Comparison of ENCODE assay signal across 7 mouse cellular contexts in the genomic region with DNA sequence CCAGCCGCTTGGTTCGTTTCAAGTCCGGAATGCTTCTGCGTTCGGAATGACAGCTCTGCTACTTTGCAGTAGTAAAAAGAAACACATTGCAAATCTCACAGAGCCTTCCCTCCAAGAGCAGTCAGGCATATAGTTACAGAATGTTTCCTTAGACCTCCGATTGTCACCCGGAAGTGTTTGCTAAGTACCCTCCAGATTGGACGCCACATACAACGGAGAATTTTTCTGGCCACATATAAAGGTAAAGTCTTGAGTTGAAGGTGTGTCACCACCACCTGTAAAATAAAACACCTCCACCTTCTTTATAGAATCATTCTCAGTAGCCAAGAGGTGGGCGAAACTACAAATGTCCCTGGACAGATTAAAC. TPM values are rescaled to one million over a fixed set of nuclear protein-coding genes. Genes with fewer than 3 reads are reported as not detected.
A peak's percentile ranks its signal among the peaks of the same experiment; 100 is the strongest.
DNase-seq lines count a peak whose midpoint lies in the region; ATAC-seq and TF ChIP-seq lines count a peak whose summit lies in the region.

No protein-coding gene starts in this region.

- peaks cover 11% of the 10 kb centered on the region; the same call in 1 of the 2 replicates for H3K4me1 ChIP-seq in spleen, adult 2 months (ENCODE audit: control insufficient read depth, insufficient read depth, insufficient read length)
- H3K4me1 ChIP-seq in forebrain, embryonic 11.5 days (replicated peaks; ENCODE audit: control insufficient read depth, insufficient read depth, low read length), result peaks cover 3% of the 10 kb centered on the region; the same call in 1 of the 2 replicates
- H3K4me1 ChIP-seq in liver, embryonic 12.5 days, result peaks cover 53% of the 10 kb centered on the region
- H3K4me1 ChIP-seq in stomach, postnatal 0 days (replicated peaks; ENCODE audit: control insufficient read depth, insufficient read depth), result peaks cover 2% of the 10 kb centered on the region; the same call in 1 of the 2 replicates

- no peak for TF ChIP-seq CTCF in spleen, adult 2 months (IDR thresholded peaks at IDR 0.05; ENCODE audit: extremely low read depth, insufficient read depth, insufficient read length, insufficient replicate concordance)
- TF ChIP-seq CTCF in stomach, postnatal 0 days (IDR thresholded peaks at IDR 0.05; ENCODE audit: low read depth), result no peak

- peak overlapping the region; percentile 56 for H3K9ac ChIP-seq in forebrain, embryonic 11.5 days (ENCODE audit: low read length)
- H3K9ac ChIP-seq in liver, embryonic 12.5 days, result peak overlapping the region; percentile 75
- 0 out of 2 replicates have a peak overlapping the region, but pooled peaks have one; percentile 38 for H3K9ac ChIP-seq in stomach, postnatal 0 days (ENCODE audit: low read length)

- 8% methylated on average over 10 of the region's 10 CpGs for WGBS in spleen, adult 2 months
- WGBS in forebrain, embryonic 11.5 days, result 8% methylated on average over 10 of the region's 10 CpGs
- WGBS in liver, embryonic 12.5 days (ENCODE audit: insufficient replicate concordance), result 6% methylated on average over 10 of the region's 10 CpGs
- 6% methylated on average over 10 of the region's 10 CpGs for WGBS in stomach, postnatal 0 days

- peak overlapping the region; percentile 67 for H3K4me3 ChIP-seq in spleen, adult 2 months (ENCODE audit: extremely low read depth, insufficient read depth, insufficient read length)
- H3K4me3 ChIP-seq in forebrain, embryonic 11.5 days (ENCODE audit: low read depth, low read length), result peak overlapping the region; percentile 90
- H3K4me3 ChIP-seq in liver, embryonic 12.5 days, result peak overlapping the region; percentile 85
- peak overlapping the region; percentile 76 for H3K4me3 ChIP-seq in stomach, postnatal 0 days (ENCODE audit: low read depth, low read length)

- TF ChIP-seq POLR2A in spleen, adult 2 months (IDR thresholded peaks at IDR 0.05; ENCODE audit: low read depth, low read length), result no peak

- H3K36me3 ChIP-seq in spleen, adult 2 months (ENCODE audit: control insufficient read depth, insufficient read depth, low read length), result no peaks in the 10 kb centered on the region
- peaks cover 3% of the 10 kb centered on the region; the same call in 1 of the 2 replicates for H3K36me3 ChIP-seq in forebrain, embryonic 11.5 days (ENCODE audit: control insufficient read depth, insufficient read depth, low read length)
- peaks cover 32% of the 10 kb centered on the region for H3K36me3 ChIP-seq in liver, embryonic 12.5 days
- 0 out of 2 replicates have a peak, but pooled peaks cover 3% of the 10 kb centered on the region for H3K36me3 ChIP-seq in stomach, postnatal 0 days (ENCODE audit: control insufficient read depth, insufficient read depth, low read length)

- no peak for DNase-seq in spleen, adult 2 months (ENCODE audit: low read depth in 1 of 2, low spot score in 2 of 2)
- no peak for DNase-seq in spleen, postnatal 36 days (ENCODE audit: low spot score in 2 of 2)
- no peak for DNase-seq in forebrain, embryonic 11.5 days (ENCODE audit: low spot score)
- DNase-seq in stomach, postnatal 0 days (ENCODE audit: low spot score), result no peak
- DNase-seq in c-Kit-positive CD71-positive TER-119-positive erythroid progenitor cells, embryonic 14.5 days (ENCODE audit: low spot score), result no peak
- DNase-seq in ovary, postnatal 10 days (ENCODE audit: low spot score), result no peak

- peak overlapping the region; percentile 88 for H3K27ac ChIP-seq in spleen, adult 2 months (ENCODE audit: insufficient read depth, low read length)
- peak overlapping the region; percentile 84 for H3K27ac ChIP-seq in forebrain, embryonic 11.5 days (ENCODE audit: low read depth, low read length)
- peak overlapping the region; percentile 94 for H3K27ac ChIP-seq in liver, embryonic 12.5 days
- H3K27ac ChIP-seq in stomach, postnatal 0 days (replicated peaks), result peak overlapping the region; percentile 91

- H3K9me3 ChIP-seq in forebrain, embryonic 11.5 days (ENCODE audit: control insufficient read depth, low read length), result no peaks in the 10 kb centered on the region
- no peaks in the 10 kb centered on the region for H3K9me3 ChIP-seq in liver, embryonic 12.5 days (replicated peaks)
- no peaks in the 10 kb centered on the region for H3K9me3 ChIP-seq in stomach, postnatal 0 days (ENCODE audit: control insufficient read depth, low read length)

- peak overlapping the region; percentile 56 for H3K4me2 ChIP-seq in forebrain, embryonic 11.5 days (ENCODE audit: low read depth, low read length, severe bottlenecking)
- peak overlapping the region; percentile 74 for H3K4me2 ChIP-seq in liver, embryonic 12.5 days
- peak overlapping the region; percentile 61 for H3K4me2 ChIP-seq in stomach, postnatal 0 days (replicated peaks; ENCODE audit: low read depth)

- no peak for TF ChIP-seq EP300 in stomach, postnatal 0 days (optimal IDR thresholded peaks at IDR 0.05)

- ATAC-seq in forebrain, embryonic 11.5 days (replicated peaks; ENCODE audit: low FRiP score), result peak; percentile 76
- peak; percentile 49 for ATAC-seq in liver, embryonic 12.5 days
- ATAC-seq in stomach, postnatal 0 days (ENCODE audit: low FRiP score, low TSS enrichment), result peak; percentile 55

- no peaks in the 10 kb centered on the region for H3K27me3 ChIP-seq in spleen, adult 2 months (ENCODE audit: control insufficient read depth, insufficient read depth, low read length)
- no peaks in the 10 kb centered on the region for H3K27me3 ChIP-seq in forebrain, embryonic 11.5 days (ENCODE audit: control insufficient read depth, insufficient read depth, low read length)
- no peaks in the 10 kb centered on the region for H3K27me3 ChIP-seq in liver, embryonic 12.5 days (replicated peaks)
- no peaks in the 10 kb centered on the region for H3K27me3 ChIP-seq in stomach, postnatal 0 days (ENCODE audit: control insufficient read depth, insufficient read depth, low read length)

RNA-seq across cellular contexts. Expression of a gene that starts 0.4 kb away (rescaled TPM):
- polyA plus RNA-seq in spleen, adult 2 months (2012; rRNA removed), result 17.2 and 18.8 TPM in 2 replicates
- polyA plus RNA-seq in forebrain, embryonic 11.5 days (2014; fragmentation: Nextera tagmentation; extraction: Ambion mirVana), result 128 and 133 TPM in 2 replicates
- 157 and 159 TPM in 2 replicates for polyA plus RNA-seq in liver, embryonic 12.5 days (2016; fragmentation: Nextera tagmentation; extraction: Ambion mirVana)
- polyA plus RNA-seq in stomach, postnatal 0 days (2015; fragmentation: Nextera tagmentation; extraction: Ambion mirVana), result 20.7 and 23.8 TPM in 2 replicates

RNA-seq across cellular contexts. Expression of a gene that starts 52.4 kb away (rescaled TPM):
- polyA plus RNA-seq in spleen, adult 2 months (2012; rRNA removed), result not detected in 2 replicates
- not detected in 2 replicates for polyA plus RNA-seq in forebrain, embryonic 11.5 days (2014; fragmentation: Nextera tagmentation; extraction: Ambion mirVana)
- polyA plus RNA-seq in liver, embryonic 12.5 days (2016; fragmentation: Nextera tagmentation; extraction: Ambion mirVana), result not detected in 2 replicates
- not detected in 2 replicates for polyA plus RNA-seq in stomach, postnatal 0 days (2015; fragmentation: Nextera tagmentation; extraction: Ambion mirVana)
